Mouse (Mus musculus): Measurements from ENCODE around the gene Pms1. TPM values are rescaled to one million over a fixed set of nuclear protein-coding genes. Genes with fewer than 3 reads are reported as not detected.

The Pms1 gene
- 0.65 and 1.1 TPM in 2 replicates for polyA plus RNA-seq (2012; ENCODE audit: low replicate concordance)

GRCm38 (mm10) chr1:53296581-53297383, at the start of gene Pms1, which contains the start of the genes Ormdl1 and Gm28778:
Gene Pms1 (minus strand): TSS chr1:53297018.
Gene Ormdl1 (plus strand): TSS chr1:53297095.
Gene Gm28778 (plus strand): TSS chr1:53297111.

GRCm38 (mm10) chr1:53312989-53313967, 16.5 kb upstream of the Pms1 start, which contains the start of gene Osgepl1:
Gene Osgepl1 (plus strand): TSS chr1:53313624.

GRCm38 (mm10) chr1:53187536-53187935, 109.3 kb downstream of the Pms1 start, which contains the start of gene 1700019A02Rik:
Gene 1700019A02Rik (minus strand): TSS chr1:53187636.

Other genes starting within 250 kb of the Pms1 start
- not detected in 2 replicates for gene Mstn, start 235.4 kb downstream of the Pms1 start, polyA plus RNA-seq (2012; ENCODE audit: low replicate concordance)
- gene 1700019A02Rik, start 109.4 kb downstream of the Pms1 start, polyA plus RNA-seq (2012; ENCODE audit: low replicate concordance), result not detected in 2 replicates
- gene Ormdl1, start 77 bp upstream of the Pms1 start, polyA plus RNA-seq (2012; ENCODE audit: low replicate concordance), result 0.09 and 2.4 TPM in 2 replicates
- not detected in 2 replicates for gene Gm28778, start 93 bp upstream of the Pms1 start, polyA plus RNA-seq (2012; ENCODE audit: low replicate concordance)
- 0.33 and 2.6 TPM in 2 replicates for gene Osgepl1, start 16.6 kb upstream of the Pms1 start, polyA plus RNA-seq (2012; ENCODE audit: low replicate concordance)
- not detected in 2 replicates for gene Asdurf, start 55.6 kb upstream of the Pms1 start, polyA plus RNA-seq (2012; ENCODE audit: low replicate concordance)
- not detected in 2 replicates for gene Gm28551, start 55.6 kb upstream of the Pms1 start, polyA plus RNA-seq (2012; ENCODE audit: low replicate concordance)
- 7.9 and 21.4 TPM in 2 replicates for gene Asnsd1, start 55.7 kb upstream of the Pms1 start, polyA plus RNA-seq (2012; ENCODE audit: low replicate concordance)